Mouse (Mus musculus) thymus, adult 2 months (tissue): ENCODE results near the gene Cd48.

Experiments
- CTCF ChIP-seq: fragments of 200-500 bp; IDR thresholded peaks from 2 replicates; pipeline ENCODE4 v1.5.1; 2012; ENCODE audit warnings: mild to moderate bottlenecking, control low read depth, low read length, moderate library complexity, borderline replicate concordance; ENCODE audit not compliant: control insufficient read depth, poor library complexity, insufficient read depth; ENCODE audit errors: extremely low read depth
- POLR2A ChIP-seq: fragments of 200-500 bp; IDR thresholded peaks from 2 replicates; pipeline ENCODE4 v1.6.1; 2012; ENCODE audit warnings: mild to moderate bottlenecking, low read length, control low read depth, moderate library complexity; ENCODE audit not compliant: control insufficient read depth, poor library complexity, insufficient read depth; ENCODE audit errors: extremely low read depth

GRCm38 (mm10) chr1:171638686-171639085 is 43.1 kb upstream of the Cd48 start:
- TF ChIP-seq CTCF (no peak), POLR2A (no peak)
